Mouse (Mus musculus) ES-Bruce4 (cell line): ENCODE data around the gene Col9a2.

Experiments used
- CTCF ChIP-seq: IDR thresholded peaks from one replicate; pipeline ENCODE4 v1.8.1; 2011; ENCODE audit warnings: low read depth, low read length
- EP300 ChIP-seq: IDR thresholded peaks from 2 replicates; pipeline ENCODE4 v1.6.1; 2011; ENCODE audit warnings: low read depth, low read length; ENCODE audit not compliant: insufficient read depth
- POLR2A ChIP-seq: IDR thresholded peaks from one replicate; pipeline ENCODE4 v1.8.1; 2011; ENCODE audit warnings: low read length; ENCODE audit not compliant: insufficient read depth

- TF ChIP-seq POLR2A (no peak), CTCF (no peak), EP300 (no peak)
Observed at GRCm38 (mm10) chr4:121023464-121023863, 15.7 kb upstream of the Col9a2 start.
